Mouse (Mus musculus) midbrain, embryonic 16.5 days (tissue): ENCODE data around the gene Ube2h. TPM values are rescaled to one million over a fixed set of nuclear protein-coding genes. Genes with fewer than 3 reads are reported as not detected.
"Not testable (repeated sequence)": the region's sequence is repeated elsewhere in the genome, so short reads cannot be mapped to it uniquely, and the experiment has no call there.

Source experiments
- ATAC-seq: fragments of 200-750 bp; cut with Nextera tagmentation; 2 replicates; pipeline ENCODE4 v1.8.0; 2017; ENCODE audit warnings: moderate TSS enrichment
- H3K27ac ChIP-seq: fragments of 300-500 bp; sonication (generic); 2 replicates; pipeline ENCODE4 v1.5.1; 2014; ENCODE audit warnings: mild to moderate bottlenecking, low read length, mixed read lengths
- H3K27me3 ChIP-seq: fragments of 300-500 bp; sonication (generic); 2 replicates; pipeline ENCODE4 v1.6.1; 2014; ENCODE audit warnings: low read depth, low read length, mixed read lengths; ENCODE audit not compliant: control insufficient read depth, insufficient read depth
- H3K36me3 ChIP-seq: fragments of 300-500 bp; sonication (generic); 2 replicates; pipeline ENCODE4 v1.6.1; 2014; ENCODE audit warnings: mild to moderate bottlenecking, low read length, moderate library complexity, mixed read lengths; ENCODE audit not compliant: control insufficient read depth, insufficient read depth
- H3K4me1 ChIP-seq: fragments of 300-500 bp; sonication (generic); 2 replicates; pipeline ENCODE4 v1.6.1; 2014; ENCODE audit warnings: mild to moderate bottlenecking, low read length, mixed read lengths; ENCODE audit not compliant: control insufficient read depth, insufficient read depth
- H3K4me2 ChIP-seq: fragments of 300-500 bp; sonication (generic); 2 replicates; pipeline ENCODE4 v1.6.1; 2014; ENCODE audit warnings: mild to moderate bottlenecking, low read length, mixed read lengths
- H3K4me3 ChIP-seq: fragments of 300-500 bp; sonication (generic); 2 replicates; pipeline ENCODE4 v1.5.1; 2014; ENCODE audit warnings: low read depth, mild to moderate bottlenecking, low read length, moderate library complexity, mixed read lengths
- H3K9ac ChIP-seq: fragments of 300-500 bp; sonication (generic); 2 replicates; pipeline ENCODE4 v1.6.1; 2014; ENCODE audit warnings: low read depth, low read length, mixed read lengths
- H3K9me3 ChIP-seq: fragments of 300-500 bp; sonication (generic); replicated peaks from 2 replicates; pipeline ENCODE4 v1.6.1; 2014; ENCODE audit warnings: mild to moderate bottlenecking, low read length, mixed read lengths; ENCODE audit not compliant: control insufficient read depth, poor library complexity, severe bottlenecking
- WGBS: fragments of 180-500 bp; shearing (Covaris S2); extraction: QIAGEN DNeasy Blood & Tissue Kit; methylation state at CpG from one replicate; pipeline ENCODE4 v1.1.7; 2014; 5-methylcytosine and 5-hydroxymethylcytosine counted together
- polyA plus RNA-seq: library from polyadenylated mRNA; unstranded; fragments of >200 nt; fragmentation: Nextera tagmentation; extraction: Ambion mirVana; gene quantifications from 2 replicates; pipeline ENCODE4 v1.2.1, GENCODE M21; 2015

Ube2h gene
- polyA plus RNA-seq, 1 experiment from 2014 or later = 57.0 TPM

DNA sequence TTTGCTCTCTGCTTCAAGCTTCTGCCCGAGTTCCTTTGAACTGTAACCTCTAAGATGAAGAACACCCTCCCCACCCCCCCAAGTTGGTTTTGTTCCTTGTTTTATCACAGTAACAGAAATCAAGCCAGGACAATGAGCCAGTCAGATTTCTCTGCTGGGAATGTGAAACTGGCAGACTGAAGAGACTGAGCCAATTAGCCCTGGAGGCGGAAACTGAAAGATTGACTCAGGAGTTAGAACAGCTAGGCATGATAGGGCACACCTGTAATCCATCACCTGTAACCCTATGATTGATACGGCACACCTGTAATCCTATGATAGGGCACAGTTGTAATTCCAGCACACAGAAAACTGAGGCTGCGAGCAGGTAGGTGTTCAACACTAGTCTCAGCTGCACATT lies 27.9 kb upstream of the Ube2h start:
- Histone ChIP-seq H3K36me3 (no peaks in the 10 kb centered on the region), H3K4me3 (no peak overlapping the region), H3K9ac (no peak overlapping the region), H3K4me2 (no peak overlapping the region), H3K9me3 (no peaks in the 10 kb centered on the region), H3K27me3 (no peaks in the 10 kb centered on the region), H3K27ac (no peak overlapping the region), H3K4me1 (no peaks in the 10 kb centered on the region)
- ATAC-seq = no peak
- WGBS = 80% methylated on average over 4 of the region's 4 CpGs

DNA sequence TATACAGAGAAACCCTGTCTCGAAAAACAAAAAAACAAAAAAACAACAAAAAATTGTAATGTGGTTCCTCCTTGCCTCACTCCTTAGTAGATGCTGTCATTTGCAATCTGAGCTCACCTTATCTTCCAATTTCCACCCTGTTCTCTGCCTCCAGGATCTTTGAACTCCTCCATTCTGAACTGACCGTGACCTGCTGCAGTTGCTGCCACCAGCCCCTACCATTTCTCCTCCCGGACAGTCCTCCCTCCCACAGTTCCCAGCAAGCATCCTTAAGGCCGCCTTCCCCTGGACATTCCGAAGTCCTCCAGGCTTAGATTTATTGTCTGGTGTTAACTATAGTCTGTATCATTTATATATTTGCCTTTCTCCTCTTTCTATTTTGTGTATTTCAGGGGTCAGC lies 26.4 kb upstream of the Ube2h start:
- Histone ChIP-seq H3K36me3 (no peaks in the 10 kb centered on the region), H3K4me3 (no peak overlapping the region), H3K9ac (no peak overlapping the region), H3K4me1 (no peaks in the 10 kb centered on the region), H3K4me2 (no peak overlapping the region), H3K27ac (no peak overlapping the region), H3K27me3 (no peaks in the 10 kb centered on the region), H3K9me3 (no peaks in the 10 kb centered on the region)
- no peak for ATAC-seq
- 79% methylated on average over 5 of the region's 5 CpGs for WGBS

DNA sequence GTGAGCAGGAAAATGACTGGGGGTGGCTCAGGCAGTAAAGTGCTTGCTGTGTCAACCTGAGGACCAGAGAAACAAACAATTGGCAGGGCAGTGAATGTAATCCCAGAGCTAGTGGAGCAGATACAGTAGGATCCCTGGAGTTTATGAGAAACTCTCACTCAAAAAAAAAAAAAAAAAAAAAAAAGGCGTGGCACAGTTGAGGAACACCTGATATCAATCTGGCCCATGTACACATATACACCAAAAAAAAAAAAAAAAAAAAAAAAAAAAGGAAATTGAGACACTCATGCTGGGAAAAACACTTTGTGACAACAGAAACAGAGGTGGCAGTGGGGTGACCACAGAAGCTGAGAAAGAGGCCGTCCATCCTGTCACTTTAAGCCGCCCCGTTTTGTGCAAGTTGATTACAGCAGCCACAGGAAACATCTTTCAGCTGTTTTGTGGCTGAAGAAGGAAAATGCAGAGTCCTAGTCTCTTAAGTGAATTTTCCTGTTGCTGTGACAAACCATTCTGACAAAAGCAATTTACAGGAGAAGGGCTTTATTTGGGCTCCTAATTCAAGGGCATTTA lies 21.7 kb upstream of the Ube2h start:
- Histone ChIP-seq H3K4me2 (no peak overlapping the region), H3K27me3 (no peaks in the 10 kb centered on the region), H3K36me3 (no peaks in the 10 kb centered on the region), H3K4me3 (no peak overlapping the region), H3K27ac (no peak overlapping the region), H3K9me3 (no peaks in the 10 kb centered on the region), H3K9ac (no peak overlapping the region), H3K4me1 (no peaks in the 10 kb centered on the region)
- no peak for ATAC-seq
- WGBS = 79% methylated on average over 4 of the region's 4 CpGs

DNA sequence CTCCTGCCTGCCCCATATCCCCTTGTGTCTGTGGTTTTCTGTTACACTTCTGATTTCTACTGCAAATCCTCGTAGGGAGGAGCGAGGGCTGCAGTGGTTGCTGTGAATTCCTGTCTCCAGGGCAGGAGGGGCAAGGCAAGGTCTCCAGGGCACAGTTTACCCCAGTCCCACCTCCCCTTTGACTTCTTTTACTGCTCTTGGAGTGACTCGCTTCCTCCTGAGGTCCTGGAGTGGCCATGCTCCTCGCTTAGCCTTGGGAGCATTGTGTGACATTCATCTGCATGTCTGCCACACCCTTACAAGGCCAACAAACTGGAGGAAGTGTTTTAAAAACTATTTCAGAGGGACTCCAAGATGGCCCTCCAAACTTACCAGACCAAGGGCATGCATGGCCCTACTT lies 16.7 kb upstream of the Ube2h start:
- H3K4me1 ChIP-seq = no peaks in the 10 kb centered on the region
- no peak overlapping the region for H3K9ac ChIP-seq
- no peaks in the 10 kb centered on the region for H3K9me3 ChIP-seq
- H3K4me2 ChIP-seq = no peak overlapping the region
- WGBS = 69% methylated on average over 4 of the region's 4 CpGs
- H3K36me3 ChIP-seq = no peaks in the 10 kb centered on the region
- H3K4me3 ChIP-seq = no peak overlapping the region
- ATAC-seq = no peak
- H3K27me3 ChIP-seq = no peaks in the 10 kb centered on the region
- H3K27ac ChIP-seq = no peak overlapping the region

DNA sequence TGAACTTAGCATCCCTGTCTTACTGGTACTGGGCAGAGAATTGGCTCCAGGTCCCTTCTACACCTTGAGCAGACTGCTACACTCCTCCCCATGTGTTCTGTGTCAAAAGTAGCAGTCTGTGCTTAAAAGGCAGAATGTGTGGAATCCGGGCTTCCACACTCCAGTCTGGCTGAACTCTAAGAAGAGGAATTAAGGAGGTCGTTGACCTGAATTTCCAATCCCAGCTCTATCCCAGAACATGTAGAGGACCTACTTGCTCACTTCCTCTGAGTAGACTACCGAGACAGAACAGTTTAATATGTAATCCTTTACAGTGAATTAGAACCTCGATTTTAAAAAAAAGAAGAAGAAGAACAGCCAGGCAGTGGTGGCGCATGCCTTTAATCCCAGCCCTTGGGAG lies 14.9 kb upstream of the Ube2h start:
- H3K36me3 ChIP-seq = no peaks in the 10 kb centered on the region
- H3K9ac ChIP-seq = no peak overlapping the region
- no peak for ATAC-seq
- H3K27me3 ChIP-seq = no peaks in the 10 kb centered on the region
- WGBS = 78% methylated on average over 5 of the region's 5 CpGs
- H3K4me2 ChIP-seq = no peak overlapping the region
- no peak overlapping the region for H3K4me3 ChIP-seq
- H3K9me3 ChIP-seq = no peaks in the 10 kb centered on the region
- no peak overlapping the region for H3K27ac ChIP-seq
- no peaks in the 10 kb centered on the region for H3K4me1 ChIP-seq

DNA sequence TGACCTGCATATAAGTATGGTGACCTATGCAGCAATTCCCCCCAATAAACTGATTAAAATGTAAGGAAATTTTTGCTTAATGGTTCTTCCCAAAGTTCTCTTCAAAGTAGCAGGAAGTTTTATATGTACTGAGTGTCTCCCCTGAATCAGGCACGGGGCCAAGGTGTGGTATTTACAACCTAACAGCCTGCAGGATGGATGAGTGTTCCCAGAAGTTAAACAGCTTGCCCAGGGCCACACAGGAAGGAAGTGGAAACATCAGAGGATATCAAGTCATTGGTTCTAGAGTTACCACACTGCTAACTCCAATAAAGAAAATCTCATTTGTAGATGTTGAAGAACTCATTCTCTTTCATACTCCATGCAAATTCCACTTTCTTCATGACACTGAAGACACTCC lies 7.7 kb upstream of the Ube2h start:
- WGBS = 78% methylated on average over 1 of the region's 1 CpGs
- Histone ChIP-seq H3K4me2 (no peak overlapping the region), H3K27me3 (no peaks in the 10 kb centered on the region), H3K9me3 (peaks cover 3% of the 10 kb centered on the region; the same call in 1 of the 2 replicates), H3K27ac (no peak overlapping the region), H3K4me3 (no peak overlapping the region), H3K4me1 (no peaks in the 10 kb centered on the region), H3K9ac (no peak overlapping the region), H3K36me3 (no peaks in the 10 kb centered on the region)
- ATAC-seq = no peak

DNA sequence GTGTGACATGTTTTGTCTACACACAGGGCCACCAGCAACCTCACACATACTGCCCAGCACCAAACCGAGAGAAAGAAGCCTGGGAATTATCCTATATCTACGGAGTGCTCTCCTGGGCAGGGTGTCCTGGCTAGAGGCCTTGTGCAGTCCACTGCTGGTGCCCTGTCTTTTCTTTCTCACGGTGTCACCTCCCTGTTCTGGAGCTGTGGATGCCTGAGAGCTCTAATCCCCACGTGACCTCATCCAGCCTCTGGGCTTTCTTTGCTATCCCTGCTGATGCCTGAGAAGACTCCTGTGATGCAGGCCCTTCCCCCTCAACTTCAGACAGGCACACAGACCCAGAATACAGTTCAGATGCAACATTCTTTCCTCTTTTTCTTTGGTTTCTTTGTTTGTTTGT lies 4.4 kb upstream of the Ube2h start:
- Histone ChIP-seq H3K36me3 (no peaks in the 10 kb centered on the region), H3K27ac (no peak overlapping the region), H3K4me2 (no peak overlapping the region), H3K9ac (no peak overlapping the region), H3K4me3 (no peak overlapping the region), H3K4me1 (0 out of 2 replicates have a peak, but pooled peaks cover 2% of the 10 kb centered on the region), H3K9me3 (peaks cover 3% of the 10 kb centered on the region; the same call in 1 of the 2 replicates), H3K27me3 (no peaks in the 10 kb centered on the region)
- WGBS = 28% methylated on average over 4 of the region's 4 CpGs
- ATAC-seq = no peak

DNA sequence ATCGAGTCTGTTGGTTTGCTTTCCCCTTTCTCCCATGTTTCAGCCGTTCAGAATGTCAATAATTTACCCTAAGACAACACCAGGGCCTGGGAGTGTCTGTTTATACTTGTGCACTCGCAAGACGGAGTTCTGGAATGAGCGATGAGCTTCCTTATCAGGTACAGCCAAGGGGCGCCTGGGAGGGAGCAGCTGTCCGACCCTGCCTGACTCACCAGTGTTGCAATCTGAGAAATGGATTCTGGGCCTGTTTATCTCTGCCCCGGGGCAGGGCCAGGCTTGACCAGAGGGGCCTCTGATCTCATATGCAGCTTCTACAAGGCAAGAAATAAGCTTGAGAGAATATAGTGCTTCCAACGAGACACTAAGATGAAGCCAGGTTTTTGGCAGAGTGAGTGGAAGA lies 3.4 kb upstream of the Ube2h start:
- WGBS = 77% methylated on average over 9 of the region's 9 CpGs

DNA sequence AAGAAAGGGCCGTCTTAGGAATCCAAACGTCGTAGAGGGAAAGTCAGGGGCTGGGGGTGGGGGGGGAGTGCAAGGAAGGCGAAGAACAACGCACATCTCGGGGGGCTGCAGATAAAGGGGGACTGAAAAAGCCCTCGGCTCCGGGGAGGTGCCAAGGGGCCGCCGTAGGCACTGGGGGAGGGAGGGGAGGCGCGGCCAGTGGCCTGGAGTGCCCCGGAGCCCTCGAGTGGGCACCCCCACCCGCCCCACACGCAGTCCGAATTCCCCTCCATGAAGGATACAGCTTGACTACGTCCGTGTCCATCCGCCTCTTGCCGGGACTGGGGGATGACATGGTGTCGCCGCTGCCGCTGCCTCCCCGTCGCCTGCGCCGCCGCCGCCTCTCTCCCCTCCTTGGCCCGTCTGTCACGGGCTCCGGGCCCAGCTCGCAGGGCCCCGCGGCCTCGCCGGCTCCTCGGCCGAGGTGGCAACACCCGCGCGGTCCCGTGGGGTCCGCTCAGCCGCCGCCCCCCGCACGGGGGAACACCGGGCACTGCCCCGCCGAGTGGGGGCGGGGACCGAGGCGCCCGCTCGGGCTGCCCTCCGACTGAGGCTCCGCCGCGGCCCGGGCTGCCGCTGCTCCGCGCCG lies 454 bp downstream of the Ube2h start:
- not testable (repeated sequence) for H3K27me3 ChIP-seq, H3K9me3 ChIP-seq, H3K36me3 ChIP-seq
- ATAC-seq = peak; percentile 54
- Histone ChIP-seq H3K9ac (peak overlapping the region; percentile 89), H3K4me3 (peak overlapping the region; percentile 82), H3K4me2 (peak overlapping the region; percentile 88), H3K4me1 (peaks cover 33% of the 10 kb centered on the region), H3K27ac (peak overlapping the region; percentile 92)
- 0% methylated on average over 39 of the region's 66 CpGs for WGBS

More for the DNA sequence above, 3.4 kb upstream of the Ube2h start:
- no peak overlapping the region for H3K27ac ChIP-seq
- H3K4me1 ChIP-seq = 0 out of 2 replicates have a peak, but pooled peaks cover 2% of the 10 kb centered on the region
- H3K36me3 ChIP-seq = no peaks in the 10 kb centered on the region
- H3K9me3 ChIP-seq = no peaks in the 10 kb centered on the region
- no peak overlapping the region for H3K4me3 ChIP-seq
- no peak overlapping the region for H3K4me2 ChIP-seq
- no peaks in the 10 kb centered on the region for H3K27me3 ChIP-seq
- no peak for ATAC-seq
- H3K9ac ChIP-seq = no peak overlapping the region
